Mouse (Mus musculus) kidney, adult 2 months (tissue): Measurements from ENCODE around the gene Cxcl10.

Experiments
- CTCF ChIP-seq: fragments of 200-500 bp; conservative IDR thresholded peaks from 2 replicates; pipeline ENCODE4 v1.5.1; 2011; ENCODE audit warnings: low read depth, mild to moderate bottlenecking, control low read depth, low read length, moderate library complexity, mixed read lengths; ENCODE audit not compliant: insufficient read depth, insufficient read length
- POLR2A ChIP-seq: fragments of 200-500 bp; IDR thresholded peaks from one replicate; pipeline ENCODE4 v1.6.1; 2011; ENCODE audit warnings: low read depth, low read length, control low read depth

DNA sequence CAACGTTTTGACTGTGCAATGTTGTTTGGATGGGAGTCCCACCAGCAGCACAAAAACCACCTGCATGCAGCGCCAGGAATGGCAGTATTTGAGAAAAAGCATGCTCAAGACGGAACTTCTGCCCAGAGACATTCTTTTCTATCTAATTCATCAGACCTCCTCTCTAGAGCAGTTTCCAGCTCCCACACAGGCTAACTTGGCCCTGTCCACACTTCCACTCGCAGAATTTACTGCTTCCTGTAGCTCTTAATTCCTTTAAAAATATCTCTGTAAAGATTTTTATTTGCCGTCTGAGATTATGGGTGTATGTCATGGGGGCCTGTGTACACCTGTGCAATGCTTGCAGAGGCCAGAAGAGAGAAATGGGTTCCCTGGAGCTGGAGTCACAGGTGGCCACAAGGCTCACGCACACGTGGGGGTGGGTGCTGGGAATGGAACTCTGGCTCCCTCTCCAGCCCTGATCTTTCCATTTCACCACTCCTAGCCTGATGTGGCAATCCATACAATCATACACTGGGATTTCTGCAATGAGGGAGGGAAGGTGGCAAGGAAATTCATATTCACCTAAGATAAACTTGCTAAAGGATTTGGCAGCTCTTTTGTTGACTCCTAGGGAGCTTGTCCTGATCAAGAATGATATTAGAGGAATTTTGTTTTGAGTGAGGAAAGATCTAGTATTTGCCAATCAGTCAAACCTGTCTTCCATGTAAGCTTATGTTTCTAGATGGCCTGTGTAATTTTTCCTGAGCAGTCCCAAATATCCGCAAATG, 26.9 kb downstream of the Cxcl10 start:
- TF ChIP-seq POLR2A (no peak), CTCF (peak; percentile 16; the same call in 1 of the 2 replicates)
